Mouse (Mus musculus) E14TG2a.4 (cell line): ENCODE measurements around the gene Ankrd33.

Source experiments
- CTCF ChIP-seq: conservative IDR thresholded peaks from 2 replicates; pipeline ENCODE4 v1.5.1; 2014; ENCODE audit warnings: low read length
- NANOG ChIP-seq: IDR thresholded peaks from 2 replicates; pipeline ENCODE4 v1.6.1; 2014; ENCODE audit warnings: borderline replicate concordance, low read length, mixed read lengths
- POU5F1 ChIP-seq: IDR thresholded peaks from 2 replicates; pipeline ENCODE4 v1.6.1; 2014; ENCODE audit warnings: low read length, borderline replicate concordance

DNA sequence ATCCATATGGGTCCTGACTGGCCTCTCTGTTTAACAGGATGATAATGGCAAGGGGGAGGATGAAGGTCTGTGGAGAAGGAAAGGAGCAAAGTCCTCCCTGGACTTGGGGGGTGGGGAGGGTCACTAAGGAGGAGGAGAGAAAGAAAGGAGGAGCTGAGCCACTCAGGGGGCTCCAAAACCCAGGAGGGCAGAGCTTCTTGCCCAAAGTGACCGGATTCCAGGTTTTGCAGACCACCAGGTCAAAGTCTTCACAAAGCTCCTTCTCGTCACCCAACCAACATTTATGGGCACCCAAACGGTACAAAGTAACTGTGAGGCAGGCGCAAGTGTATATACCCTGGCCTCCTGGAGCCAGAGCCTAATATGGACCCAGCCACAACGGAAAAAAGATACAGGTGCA lies 39.9 kb upstream of the Ankrd33 start:
- TF ChIP-seq CTCF (no peak), POU5F1 (no peak), NANOG (no peak)
